ENCODE assay signal across 10 mouse cellular contexts in the genomic region with DNA sequence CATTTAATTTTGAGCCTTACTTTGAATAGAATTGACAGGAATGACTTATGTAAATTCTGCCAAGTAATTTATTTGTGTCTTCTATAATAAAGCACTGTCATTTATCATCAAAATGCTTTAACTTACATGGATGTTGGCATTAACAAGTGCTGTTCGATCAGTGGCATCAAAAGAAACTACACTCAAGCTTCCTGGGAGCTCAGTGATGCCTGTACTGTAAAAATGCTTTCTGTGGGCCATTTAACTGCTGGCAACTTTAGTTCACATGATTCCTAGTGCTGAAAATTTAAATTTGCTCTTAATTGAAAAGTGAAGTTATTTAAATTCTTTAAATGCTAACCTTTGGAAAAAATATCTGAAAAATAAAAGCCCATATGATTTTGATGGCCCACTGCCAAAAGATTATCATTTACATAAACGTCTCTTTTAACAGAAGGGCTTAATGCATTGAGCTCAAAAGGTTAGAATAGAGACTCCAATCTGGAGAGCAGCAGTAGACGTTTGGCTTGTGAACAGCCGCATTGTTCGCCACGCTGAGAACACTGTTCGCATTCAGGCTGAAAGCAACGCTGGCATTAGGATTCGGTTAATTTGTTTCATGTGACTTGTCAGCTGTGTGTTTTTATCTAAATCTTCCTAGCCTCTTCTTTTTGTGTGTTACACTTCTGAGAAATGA. TPM values are rescaled to one million over a fixed set of nuclear protein-coding genes. Genes with fewer than 3 reads are reported as not detected.
DNase-seq lines count a peak whose midpoint lies in the region; ATAC-seq and TF ChIP-seq lines count a peak whose summit lies in the region.
"Had no signal": no experiment of that assay in that cellular context is flagged by ENCODE, and none has a peak within 500 bp of the region (broad histone marks: within the 10 kb centered on the region; RNA-seq: fewer than 3 reads in every experiment).

No protein-coding gene starts in this region.

- WGBS in kidney, adult 2 months: 38% methylated on average over 9 of the region's 9 CpGs
- 10% methylated on average over 9 of the region's 9 CpGs for WGBS in forebrain, embryonic 12.5 days
- WGBS in midbrain, embryonic 12.5 days: 12% methylated on average over 9 of the region's 9 CpGs
- whole genome bisulfite sequencing in heart, embryonic 10.5 days: 65% methylated on average over 9 of the region's 9 CpGs

- no peak for TF ChIP-seq POLR2A in kidney, adult 2 months (IDR thresholded peaks at IDR 0.05; ENCODE audit: low read depth, low read length)

- H3K9ac ChIP-seq in forebrain, embryonic 12.5 days: no peak overlapping the region
- no peak overlapping the region for H3K9ac ChIP-seq in midbrain, embryonic 12.5 days (replicated peaks)
- H3K9ac ChIP-seq: limb, embryonic 12.5 days had no signal

- peak overlapping the region; percentile 18; the same call in 1 of the 2 replicates for H3K27ac ChIP-seq in kidney, adult 2 months (ENCODE audit: insufficient read depth, low read depth, low read length)
- peak overlapping the region; percentile 75 for H3K27ac ChIP-seq in forebrain, embryonic 12.5 days
- peak overlapping the region; percentile 71 for H3K27ac ChIP-seq in midbrain, embryonic 12.5 days (replicated peaks)
- no peak overlapping the region for H3K27ac ChIP-seq in heart, embryonic 10.5 days
- H3K27ac ChIP-seq: limb, embryonic 12.5 days had no signal

- no peaks in the 10 kb centered on the region for H3K9me3 ChIP-seq in forebrain, embryonic 12.5 days
- no peaks in the 10 kb centered on the region for H3K9me3 ChIP-seq in midbrain, embryonic 12.5 days
- H3K9me3 ChIP-seq in heart, embryonic 10.5 days: no peaks in the 10 kb centered on the region
- H3K9me3 ChIP-seq: limb, embryonic 12.5 days had no signal

- no peak overlapping the region for H3K4me3 ChIP-seq in kidney, adult 2 months (ENCODE audit: insufficient read depth, low read depth, low read length)
- no peak overlapping the region for H3K4me3 ChIP-seq in forebrain, embryonic 12.5 days (replicated peaks)
- no peak overlapping the region for H3K4me3 ChIP-seq in midbrain, embryonic 12.5 days
- H3K4me3 ChIP-seq in heart, embryonic 10.5 days: no peak overlapping the region
- H3K4me3 ChIP-seq: limb, embryonic 12.5 days had no signal

- peaks cover 4% of the 10 kb centered on the region for H3K4me1 ChIP-seq in kidney, adult 2 months (ENCODE audit: control insufficient read depth, insufficient read depth, low read length)
- H3K4me1 ChIP-seq in forebrain, embryonic 12.5 days: peaks cover 17% of the 10 kb centered on the region
- peaks cover 17% of the 10 kb centered on the region for H3K4me1 ChIP-seq in midbrain, embryonic 12.5 days
- H3K4me1 ChIP-seq in heart, embryonic 10.5 days: peaks cover 5% of the 10 kb centered on the region; the same call in 1 of the 2 replicates

- no peak for TF ChIP-seq CTCF in kidney, adult 2 months (conservative IDR thresholded peaks at IDR 0.05; ENCODE audit: insufficient read depth, insufficient read length, low read depth, low read length)

- peaks cover 4% of the 10 kb centered on the region for H3K36me3 ChIP-seq in kidney, adult 2 months (ENCODE audit: control insufficient read depth, insufficient read depth, low read length)
- H3K36me3 ChIP-seq in forebrain, embryonic 12.5 days (replicated peaks): peaks cover 16% of the 10 kb centered on the region
- H3K36me3 ChIP-seq in midbrain, embryonic 12.5 days: peaks cover 19% of the 10 kb centered on the region
- H3K36me3 ChIP-seq in heart, embryonic 10.5 days: peaks cover 20% of the 10 kb centered on the region

- H3K4me2 ChIP-seq in forebrain, embryonic 12.5 days: peak overlapping the region; percentile 17; the same call in 1 of the 2 replicates
- peak overlapping the region; percentile 14 for H3K4me2 ChIP-seq in midbrain, embryonic 12.5 days (replicated peaks)
- H3K4me2 ChIP-seq: heart, embryonic 11.5 days; limb, embryonic 12.5 days had no signal

- peak; percentile 29 for DNase-seq in kidney, adult 2 months
- DNase-seq in kidney, postnatal 36 days: no peak
- peak; percentile 85 for DNase-seq in brain, adult 2 months (ENCODE audit: low read depth, low spot score)
- no peak for DNase-seq in heart, embryonic 10.5 days (ENCODE audit: low spot score)
- DNase-seq in B cell, adult 2 months: no peak
- no peak for DNase-seq in adrenal gland, postnatal 36 days

- no peaks in the 10 kb centered on the region for H3K27me3 ChIP-seq in kidney, adult 2 months (replicated peaks; ENCODE audit: control insufficient read depth, insufficient read depth, low read length)
- H3K27me3 ChIP-seq in forebrain, embryonic 12.5 days: no peaks in the 10 kb centered on the region
- H3K27me3 ChIP-seq in midbrain, embryonic 12.5 days: peaks cover 7% of the 10 kb centered on the region; the same call in 1 of the 2 replicates
- no peaks in the 10 kb centered on the region for H3K27me3 ChIP-seq in heart, embryonic 10.5 days (ENCODE audit: insufficient read depth, poor library complexity, severe bottlenecking)
- H3K27me3 ChIP-seq: limb, embryonic 12.5 days had no signal

- ATAC-seq in forebrain, embryonic 12.5 days (ENCODE audit: low FRiP score): peak; percentile 84
- peak; percentile 89 for ATAC-seq in midbrain, embryonic 12.5 days (ENCODE audit: low FRiP score, low read depth)

RNA-seq across cellular contexts. Expression of a gene that starts 59.1 kb away (rescaled TPM):
- 79.6 and 102 TPM in 2 replicates for polyA plus RNA-seq in kidney, adult 2 months (2012; rRNA removed)
- 80.0 and 88.1 TPM in 2 replicates for polyA plus RNA-seq in forebrain, embryonic 12.5 days (2016; fragmentation: Nextera tagmentation; extraction: Ambion mirVana)
- polyA plus RNA-seq in midbrain, embryonic 12.5 days (2016; fragmentation: Nextera tagmentation; extraction: Ambion mirVana): 89.0 and 100 TPM in 2 replicates
- polyA plus RNA-seq in heart, embryonic 10.5 days (2016; fragmentation: Nextera tagmentation; extraction: Ambion mirVana): 31.7 and 33.0 TPM in 2 replicates
- 10 to 100 TPM; 88.7 to 95.4 TPM for total RNA-seq in adrenal gland, postnatal 36 days (2021)

Comparison
In these comparisons a context has a peak if more than half of its experiments do, and no peak if none do; other contexts are left out.
1. DNase-seq: peak in kidney, adult 2 months (single experiment) and brain, adult 2 months (single experiment); none in kidney, postnatal 36 days (0 of 2), heart, embryonic 10.5 days (single experiment), B cell, adult 2 months (0 of 2) and adrenal gland, postnatal 36 days (0 of 2).